Mouse (Mus musculus) myocyte (in vitro differentiated cells): ENCODE results near the gene Gstp3. TPM values are rescaled to one million over a fixed set of nuclear protein-coding genes. Genes with fewer than 3 reads are reported as not detected.
A peak's percentile ranks its signal among the peaks of the same experiment; 100 is the strongest.

Experiments used
- H3K27me3 ChIP-seq: one replicate; pipeline ENCODE4 v1.6.1; 2011; ENCODE audit not compliant: control insufficient read depth, insufficient read depth, insufficient read length
- H3K36me3 ChIP-seq: one replicate; pipeline ENCODE4 v1.6.1; 2011; ENCODE audit not compliant: control insufficient read depth, insufficient read depth
- H3K4me2 ChIP-seq: one replicate; pipeline ENCODE4 v1.6.1; 2011; ENCODE audit warnings: low read depth, control low read depth
- H3K4me3 ChIP-seq: one replicate; pipeline ENCODE4 v1.5.1; 2011; ENCODE audit warnings: mild to moderate bottlenecking, control low read depth, moderate library complexity
- H3K79me2 ChIP-seq: one replicate; pipeline ENCODE4 v1.6.1; 2011; ENCODE audit not compliant: control insufficient read depth, insufficient read depth
- H3ac ChIP-seq: one replicate; pipeline ENCODE4 v1.6.1; 2011; ENCODE audit not compliant: control insufficient read depth, insufficient read length
- CEBPB ChIP-seq: IDR thresholded peaks from 2 replicates; pipeline ENCODE4 v1.6.1; 2011; ENCODE audit warnings: mild to moderate bottlenecking, moderate library complexity; ENCODE audit not compliant: poor library complexity, insufficient read depth, severe bottlenecking
- E2F4 ChIP-seq: IDR thresholded peaks from one replicate; pipeline ENCODE4 v1.6.1; 2011; ENCODE audit warnings: mild to moderate bottlenecking, control low read depth, moderate library complexity; ENCODE audit not compliant: insufficient read depth
- MAX ChIP-seq: IDR thresholded peaks from one replicate; pipeline ENCODE4 v1.6.1; 2011; ENCODE audit warnings: low read depth, mild to moderate bottlenecking, control low read depth
- MYOD1 ChIP-seq, 3 experiments: IDR thresholded peaks; one replicate each; pipeline ENCODE4 v1.6.1; 2011; ENCODE audit warnings: control low read depth in 2 of 3, low read depth in 2 of 3, mild to moderate bottlenecking in 2 of 3, moderate library complexity in 1 of 3; ENCODE audit not compliant: insufficient read length in 2 of 3, control insufficient read depth in 1 of 3
- MYOG ChIP-seq, 3 experiments: IDR thresholded peaks; one replicate each; pipeline ENCODE4 v1.6.1; 2011; ENCODE audit warnings: control low read depth in 2 of 3, low read depth in 2 of 3, mild to moderate bottlenecking in 2 of 3; ENCODE audit not compliant: insufficient read length in 2 of 3, control insufficient read depth in 1 of 3, insufficient read depth in 1 of 3
- POLR2A ChIP-seq: IDR thresholded peaks from one replicate; pipeline ENCODE4 v1.6.1; 2011; ENCODE audit warnings: low read depth, mild to moderate bottlenecking, control low read depth, moderate library complexity; ENCODE audit not compliant: insufficient read length
- POLR2AphosphoS2 ChIP-seq: IDR thresholded peaks from one replicate; pipeline ENCODE4 v1.6.1; 2011; ENCODE audit warnings: low read depth, control low read depth; ENCODE audit not compliant: insufficient read length
- REST ChIP-seq: IDR thresholded peaks from one replicate; pipeline ENCODE4 v1.6.1; 2011; ENCODE audit warnings: mild to moderate bottlenecking, control low read depth, moderate library complexity; ENCODE audit not compliant: insufficient read depth, insufficient read length
- SRF ChIP-seq: IDR thresholded peaks from one replicate; pipeline ENCODE4 v1.6.1; 2011; ENCODE audit warnings: low read depth; ENCODE audit not compliant: control insufficient read depth, insufficient read length
- TCF12 ChIP-seq: IDR thresholded peaks from one replicate; pipeline ENCODE4 v1.6.1; 2011; ENCODE audit warnings: mild to moderate bottlenecking, control low read depth; ENCODE audit not compliant: poor library complexity, insufficient read depth, severe bottlenecking
- TCF3 ChIP-seq: IDR thresholded peaks from one replicate; pipeline ENCODE4 v1.6.1; 2011; ENCODE audit warnings: low read depth, control low read depth; ENCODE audit not compliant: insufficient read length
- USF1 ChIP-seq: IDR thresholded peaks from one replicate; pipeline ENCODE4 v1.6.1; 2011; ENCODE audit warnings: low read depth, mild to moderate bottlenecking, control low read depth, moderate library complexity
- polyA plus RNA-seq: library from polyadenylated mRNA; unstranded; fragments of >200 nt; fragmentation: generic; extraction: Trizol; gene quantifications from one replicate; pipeline ENCODE4 v1.2.1, GENCODE M21; 2012; ENCODE audit warnings: missing spikeins

Gene Gstp3
- polyA plus RNA-seq = 0.25 TPM

- Histone ChIP-seq H3K4me2 (no peak within 1 kb of the TSS), H3K4me3 (no peak within 1 kb of the TSS), H3K27me3 (no peaks in the 10 kb centered on the region), H3ac (no peak within 1 kb of the TSS), H3K79me2 (no peaks in the 10 kb centered on the region), H3K36me3 (no peaks in the 10 kb centered on the region)
- peak; percentile 13; the same call in 1 of the 2 replicates for TF ChIP-seq CEBPB
- TF ChIP-seq USF1 = no peak
Observed at GRCm38 (mm10) chr19:4059069-4059740, at the start of gene Gstp3. Gene Gstp3, minus strand, starts transcription at chr19:4059569.

GRCm38 (mm10) chr19:4108535-4108934 is 49.2 kb upstream of the Gstp3 start:
- TF ChIP-seq MYOG (IDR thresholded peaks at IDR 0.05; ENCODE audit: control insufficient read depth in 1 of 3, insufficient read depth in 1 of 3, insufficient read length in 2 of 3, low read depth in 2 of 3) (no peak), REST (no peak), TCF12 (no peak), MAX (no peak), POLR2AphosphoS2 (no peak), USF1 (no peak), POLR2A (no peak), MYOD1 (IDR thresholded peaks at IDR 0.05; ENCODE audit: control insufficient read depth in 1 of 3, insufficient read length in 2 of 3, low read depth in 2 of 3) (no peak), CEBPB (no peak)
- Histone ChIP-seq H3K4me2 (no peak overlapping the region), H3K4me3 (no peak overlapping the region), H3K36me3 (peaks cover 5% of the 10 kb centered on the region), H3K27me3 (no peaks in the 10 kb centered on the region), H3ac (no peak overlapping the region), H3K79me2 (no peaks in the 10 kb centered on the region)

GRCm38 (mm10) chr19:4106654-4107053 is 47.3 kb upstream of the Gstp3 start:
- TF ChIP-seq MYOG (IDR thresholded peaks at IDR 0.05; ENCODE audit: control insufficient read depth in 1 of 3, insufficient read depth in 1 of 3, insufficient read length in 2 of 3, low read depth in 2 of 3) (no peak), MAX (no peak), POLR2AphosphoS2 (no peak), TCF12 (no peak), TCF3 (no peak), POLR2A (no peak), E2F4 (no peak), SRF (no peak), CEBPB (no peak), REST (no peak), USF1 (no peak), MYOD1 (IDR thresholded peaks at IDR 0.05; ENCODE audit: control insufficient read depth in 1 of 3, insufficient read length in 2 of 3, low read depth in 2 of 3) (no peak)
- Histone ChIP-seq H3K27me3 (no peaks in the 10 kb centered on the region), H3K4me3 (no peak overlapping the region), H3K4me2 (no peak overlapping the region), H3ac (no peak overlapping the region), H3K79me2 (no peaks in the 10 kb centered on the region), H3K36me3 (peaks cover 3% of the 10 kb centered on the region)

- H3K4me3 ChIP-seq = no peak overlapping the region
- H3K27me3 ChIP-seq = no peaks in the 10 kb centered on the region
- H3K36me3 ChIP-seq = no peaks in the 10 kb centered on the region
- H3K79me2 ChIP-seq = peaks cover 5% of the 10 kb centered on the region
- H3ac ChIP-seq = no peak overlapping the region
- no peak overlapping the region for H3K4me2 ChIP-seq
- TF ChIP-seq MYOD1 (IDR thresholded peaks at IDR 0.05; ENCODE audit: control insufficient read depth in 1 of 3, insufficient read length in 2 of 3, low read depth in 2 of 3) = no peak
- TF ChIP-seq MAX = no peak
Observed at GRCm38 (mm10) chr19:4104675-4105194, 45.4 kb upstream of the Gstp3 start.

GRCm38 (mm10) chr19:4103792-4104191 is 44.4 kb upstream of the Gstp3 start:
- TF ChIP-seq REST (no peak), MAX (no peak), SRF (no peak), TCF3 (no peak), CEBPB (no peak), MYOG (IDR thresholded peaks at IDR 0.05; ENCODE audit: control insufficient read depth in 1 of 3, insufficient read depth in 1 of 3, insufficient read length in 2 of 3, low read depth in 2 of 3) (no peak), E2F4 (no peak)
- H3K4me3 ChIP-seq = no peak overlapping the region
- H3K27me3 ChIP-seq = no peaks in the 10 kb centered on the region
- no peak overlapping the region for H3K4me2 ChIP-seq
- no peak overlapping the region for H3ac ChIP-seq
- H3K79me2 ChIP-seq = peaks cover 5% of the 10 kb centered on the region
- H3K36me3 ChIP-seq = no peaks in the 10 kb centered on the region
